Mouse (Mus musculus) hindbrain, embryonic 15.5 days (tissue): ENCODE measurements around the gene Slc29a1. TPM values are rescaled to one million over a fixed set of nuclear protein-coding genes. Genes with fewer than 3 reads are reported as not detected.

Experiments used
- ATAC-seq: fragments of 200-750 bp; cut with Nextera tagmentation; 2 replicates; pipeline ENCODE4 v1.8.0; 2017; ENCODE audit warnings: low read depth, moderate number of reproducible peaks, moderate TSS enrichment; ENCODE audit not compliant: low FRiP score
- H3K27ac ChIP-seq: fragments of 300-500 bp; sonication (generic); replicated peaks from 2 replicates; pipeline ENCODE4 v1.5.1; 2015; ENCODE audit warnings: mild to moderate bottlenecking, inconsistent platforms
- H3K27me3 ChIP-seq: fragments of 300-500 bp; sonication (generic); 2 replicates; pipeline ENCODE4 v1.6.1; 2015; ENCODE audit warnings: control low read depth, inconsistent platforms
- H3K36me3 ChIP-seq: fragments of 300-500 bp; sonication (generic); 2 replicates; pipeline ENCODE4 v1.6.1; 2015; ENCODE audit warnings: control low read depth, inconsistent platforms
- H3K4me1 ChIP-seq: fragments of 300-500 bp; sonication (generic); replicated peaks from 2 replicates; pipeline ENCODE4 v1.6.1; 2015; ENCODE audit warnings: control low read depth, inconsistent platforms
- H3K4me2 ChIP-seq: fragments of 300-500 bp; sonication (generic); 2 replicates; pipeline ENCODE4 v1.6.1; 2015; ENCODE audit warnings: moderate library complexity, mild to moderate bottlenecking, inconsistent platforms
- H3K4me3 ChIP-seq: fragments of 300-500 bp; sonication (generic); 2 replicates; pipeline ENCODE4 v1.5.1; 2015; ENCODE audit warnings: mild to moderate bottlenecking, inconsistent platforms
- H3K9ac ChIP-seq: fragments of 300-500 bp; sonication (generic); 2 replicates; pipeline ENCODE4 v1.6.1; 2015; ENCODE audit warnings: inconsistent platforms
- H3K9me3 ChIP-seq: fragments of 300-500 bp; sonication (generic); 2 replicates; pipeline ENCODE4 v1.6.1; 2016; ENCODE audit warnings: control low read depth, inconsistent platforms
- WGBS: fragments of 180-500 bp; shearing (Covaris S2); methylation state at CpG from one replicate; pipeline ENCODE4 v1.1.7; 2015; 5-methylcytosine and 5-hydroxymethylcytosine counted together
- polyA plus RNA-seq: library from polyadenylated mRNA; unstranded; fragments of >200 nt; fragmentation: Nextera tagmentation; extraction: Ambion mirVana; gene quantifications from 2 replicates; pipeline ENCODE4 v1.2.1, GENCODE M21; 2015

Gene Slc29a1
- polyA plus RNA-seq, 1 experiment from 2014 or later: 46.4 TPM

DNA sequence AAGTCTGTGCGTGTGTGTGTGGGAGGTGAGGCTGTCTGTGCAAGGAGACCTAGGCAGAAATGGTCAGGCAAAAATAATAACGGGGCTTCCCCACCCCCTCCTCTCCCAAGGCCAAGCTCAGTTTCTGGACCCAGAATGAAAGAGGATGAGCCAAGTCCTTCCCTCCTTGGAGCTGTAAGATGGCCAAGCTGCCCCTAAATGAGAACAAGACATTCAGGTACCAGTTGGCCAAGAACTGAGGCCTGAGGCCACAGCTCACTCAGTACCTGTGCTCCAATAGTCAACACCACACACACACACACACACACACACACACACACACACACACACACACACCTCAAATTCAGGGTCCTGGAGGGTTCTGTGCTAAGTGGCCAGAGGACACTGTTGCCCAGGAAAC lies 56.7 kb downstream of the Slc29a1 start:
- no peak for ATAC-seq
- H3K4me3 ChIP-seq: no peak overlapping the region
- WGBS: 80% methylated on average over 2 of the region's 2 CpGs
- no peak overlapping the region for H3K27ac ChIP-seq
- no peak overlapping the region for H3K9ac ChIP-seq
- no peak overlapping the region for H3K4me2 ChIP-seq
- H3K9me3 ChIP-seq: no peaks in the 10 kb centered on the region
- peaks cover 12% of the 10 kb centered on the region; the same call in 1 of the 2 replicates for H3K36me3 ChIP-seq
- peaks cover 22% of the 10 kb centered on the region for H3K27me3 ChIP-seq
- peaks cover 41% of the 10 kb centered on the region for H3K4me1 ChIP-seq

DNA sequence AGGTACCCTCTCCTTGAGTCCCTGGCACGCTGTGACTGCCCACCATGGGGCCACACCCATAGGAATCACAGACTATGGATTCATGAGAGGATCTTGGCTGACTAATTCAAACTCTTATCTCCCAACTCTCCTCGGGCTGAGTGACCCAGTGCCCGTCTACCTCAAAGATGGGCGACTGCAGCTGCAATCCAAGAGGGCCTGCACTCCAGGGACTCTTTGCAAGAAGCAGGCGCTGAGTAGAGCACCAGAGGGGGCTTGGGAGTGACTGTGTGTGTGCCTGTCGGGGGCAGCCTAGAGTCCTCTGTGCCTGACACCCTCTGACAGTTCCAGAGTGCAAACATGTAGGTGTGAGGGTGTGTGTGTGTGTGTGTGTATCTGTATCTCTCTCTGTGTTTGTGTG lies 57.3 kb downstream of the Slc29a1 start:
- 42% methylated on average over 6 of the region's 6 CpGs for WGBS
- no peak for ATAC-seq
- H3K4me3 ChIP-seq: no peak overlapping the region
- no peaks in the 10 kb centered on the region for H3K9me3 ChIP-seq
- H3K4me1 ChIP-seq: peaks cover 36% of the 10 kb centered on the region
- H3K36me3 ChIP-seq: peaks cover 12% of the 10 kb centered on the region; the same call in 1 of the 2 replicates
- H3K27ac ChIP-seq: no peak overlapping the region
- H3K4me2 ChIP-seq: no peak overlapping the region
- H3K9ac ChIP-seq: no peak overlapping the region
- H3K27me3 ChIP-seq: peaks cover 17% of the 10 kb centered on the region

DNA sequence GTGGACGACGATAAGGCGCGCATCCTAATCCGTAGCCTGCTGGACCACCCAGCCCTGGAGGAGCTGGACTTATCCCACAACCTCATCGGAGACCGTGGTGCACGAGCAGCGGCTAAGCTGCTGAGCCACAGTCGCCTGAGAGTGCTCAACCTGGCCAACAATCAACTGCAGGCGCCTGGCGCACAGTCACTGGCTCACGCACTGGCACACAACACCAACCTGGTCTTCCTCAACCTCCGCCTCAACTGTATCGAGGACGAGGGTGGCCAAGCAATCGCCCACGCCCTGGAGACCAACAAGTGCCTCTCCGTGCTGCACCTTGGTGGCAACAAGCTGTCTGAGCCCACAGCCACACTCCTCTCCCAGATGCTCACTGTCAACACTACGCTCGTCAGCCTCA lies 59.7 kb downstream of the Slc29a1 start:
- no peak for ATAC-seq
- H3K27ac ChIP-seq: no peak overlapping the region
- H3K27me3 ChIP-seq: 0 out of 2 replicates have a peak, but pooled peaks cover 18% of the 10 kb centered on the region
- H3K36me3 ChIP-seq: peaks cover 4% of the 10 kb centered on the region; the same call in 1 of the 2 replicates
- H3K4me3 ChIP-seq: no peak overlapping the region
- H3K4me1 ChIP-seq: peaks cover 14% of the 10 kb centered on the region
- no peak overlapping the region for H3K9ac ChIP-seq
- no peaks in the 10 kb centered on the region for H3K9me3 ChIP-seq
- 84% methylated on average over 21 of the region's 21 CpGs for WGBS
- no peak overlapping the region for H3K4me2 ChIP-seq

DNA sequence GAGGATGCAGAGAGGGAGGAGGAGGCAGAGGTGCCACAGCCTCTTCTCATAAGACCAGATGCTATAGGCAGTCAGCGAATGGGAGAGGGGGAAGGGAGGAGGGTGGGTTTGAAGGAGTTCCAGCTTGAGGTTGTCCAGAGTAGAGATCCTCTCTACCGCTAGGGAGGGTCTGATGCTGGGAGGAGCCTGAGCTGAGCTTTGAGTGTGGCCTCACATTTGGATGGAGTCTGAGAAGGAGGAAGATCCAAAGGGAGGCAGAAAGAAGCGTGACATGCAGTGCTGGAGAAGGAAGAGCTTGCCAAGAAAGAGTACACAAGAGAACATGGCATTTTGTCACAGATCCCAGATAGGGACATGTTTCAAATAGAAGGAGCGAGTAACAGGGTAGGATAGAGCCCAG lies 61.0 kb downstream of the Slc29a1 start:
- no peak overlapping the region for H3K4me2 ChIP-seq
- no peaks in the 10 kb centered on the region for H3K36me3 ChIP-seq
- 0 out of 2 replicates have a peak, but pooled peaks cover 23% of the 10 kb centered on the region for H3K27me3 ChIP-seq
- no peaks in the 10 kb centered on the region for H3K9me3 ChIP-seq
- H3K4me3 ChIP-seq: no peak overlapping the region
- WGBS: 56% methylated on average over 4 of the region's 4 CpGs
- no peak overlapping the region for H3K9ac ChIP-seq
- no peak for ATAC-seq
- 0 out of 2 replicates have a peak, but pooled peaks cover 3% of the 10 kb centered on the region for H3K4me1 ChIP-seq
- H3K27ac ChIP-seq: no peak overlapping the region

DNA sequence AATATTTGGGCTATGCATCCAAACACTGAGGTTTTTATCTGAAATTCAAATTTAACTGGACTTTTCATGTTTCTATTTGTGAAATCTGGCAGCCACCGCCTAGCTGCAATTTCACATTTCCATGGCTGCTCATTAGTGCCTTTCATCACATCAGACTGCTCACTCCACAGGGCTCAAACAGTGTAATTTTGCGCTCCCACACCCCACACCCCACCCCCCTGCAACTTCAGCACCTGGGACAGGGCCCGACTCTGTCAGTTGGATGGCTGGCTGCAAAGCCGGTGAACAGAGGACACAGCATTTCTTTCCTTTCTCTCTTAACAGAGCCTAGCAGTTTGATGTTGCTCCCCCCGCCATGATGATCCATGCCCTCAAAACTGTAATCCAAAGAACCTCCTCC lies 63.1 kb downstream of the Slc29a1 start:
- Histone ChIP-seq H3K27ac (no peak overlapping the region), H3K27me3 (0 out of 2 replicates have a peak, but pooled peaks cover 25% of the 10 kb centered on the region), H3K9me3 (no peaks in the 10 kb centered on the region), H3K4me2 (no peak overlapping the region), H3K36me3 (no peaks in the 10 kb centered on the region), H3K4me3 (no peak overlapping the region), H3K4me1 (no peaks in the 10 kb centered on the region), H3K9ac (no peak overlapping the region)
- WGBS: 16% methylated on average over 5 of the region's 5 CpGs
- no peak for ATAC-seq

Other genes with a start within 250 kb of the Slc29a1 start
- gene Cdc5l, start 165.9 kb downstream of the Slc29a1 start, polyA plus RNA-seq: 62.1 and 64.0 TPM in 2 replicates
- 1.8 and 2.2 TPM in 2 replicates for gene Spats1, start 124.2 kb downstream of the Slc29a1 start, polyA plus RNA-seq
- gene Aars2, start 92.8 kb downstream of the Slc29a1 start, polyA plus RNA-seq: 19.4 and 19.9 TPM in 2 replicates
- 4.3 and 5.2 TPM in 2 replicates for gene Tcte1, start 76.2 kb downstream of the Slc29a1 start, polyA plus RNA-seq
- 27.4 and 31.9 TPM in 2 replicates for gene Tmem151b, start 49.9 kb downstream of the Slc29a1 start, polyA plus RNA-seq
- 4.8 and 6.4 TPM in 2 replicates for gene Nfkbie, start 43.9 kb downstream of the Slc29a1 start, polyA plus RNA-seq
- 89.9 and 90.4 TPM in 2 replicates for gene Slc35b2, start 35.7 kb downstream of the Slc29a1 start, polyA plus RNA-seq
- gene Hsp90ab1, start 26.3 kb downstream of the Slc29a1 start, polyA plus RNA-seq: 1,555 and 1,567 TPM in 2 replicates
- gene Mymx, start 2.5 kb upstream of the Slc29a1 start, polyA plus RNA-seq: not detected in 2 replicates
- 0.58 and 1.00 TPM in 2 replicates for gene Capn11, start 59.7 kb upstream of the Slc29a1 start, polyA plus RNA-seq
- 120 and 129 TPM in 2 replicates for gene Mrpl14, start 86.7 kb upstream of the Slc29a1 start, polyA plus RNA-seq
- gene Tmem63b, start 87.3 kb upstream of the Slc29a1 start, polyA plus RNA-seq: 149 and 155 TPM in 2 replicates
- 0.43 TPM in 1 of 2 replicates, not detected in the other for gene 1600014C23Rik, start 134.2 kb upstream of the Slc29a1 start, polyA plus RNA-seq